Mouse (Mus musculus) retina, postnatal 7 days (tissue): Measurements from ENCODE around the gene Dda1.
A peak's percentile ranks its signal among the peaks of the same experiment; 100 is the strongest.

ENCODE experiments used
- DNase-seq: peaks from one replicate; pipeline ENCODE4 v3.0.0-alpha.2; 2012; ENCODE audit warnings: low read depth, low spot score

Gene Dda1

DNA sequence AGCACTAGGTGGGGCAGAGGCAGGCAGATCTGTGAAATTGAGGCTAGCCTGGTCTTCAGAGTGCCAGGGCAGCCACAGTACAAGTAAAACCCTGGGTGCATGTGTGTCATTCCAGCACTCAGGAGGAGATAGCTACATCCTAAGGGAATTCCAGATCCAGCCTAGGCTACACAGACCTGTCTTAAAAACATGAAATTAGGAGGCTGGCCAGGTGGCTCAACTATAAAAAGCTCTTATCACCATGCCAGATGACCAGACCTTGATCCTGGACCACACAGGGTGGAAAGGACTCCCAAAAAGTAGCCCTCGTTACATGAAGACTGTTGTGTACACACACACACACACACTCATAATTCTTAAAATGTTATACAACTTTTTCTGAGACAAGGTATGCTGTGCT, 998 bp upstream of the Dda1 start:
- DNase-seq = no peak

DNA sequence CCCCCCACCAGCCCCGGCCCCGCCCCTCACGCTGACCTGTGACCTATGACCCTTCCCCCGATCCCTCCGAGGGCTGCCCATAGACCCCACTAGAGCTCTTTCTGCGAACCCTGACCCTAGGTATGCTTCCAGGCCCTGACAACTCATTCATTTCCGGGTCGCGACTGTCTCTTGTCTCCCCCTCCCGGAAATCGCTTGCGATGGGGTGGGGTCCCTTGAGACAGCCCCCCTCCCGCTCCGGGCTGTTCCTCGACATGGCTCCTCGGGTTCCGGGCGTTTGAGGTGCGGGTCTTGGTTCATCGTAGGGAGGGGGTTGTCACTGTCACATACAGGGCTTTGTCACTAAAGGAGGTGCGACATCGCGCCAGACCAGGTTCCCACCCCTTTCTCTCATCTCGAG, 412 bp downstream of the Dda1 start:
- peak; percentile 33 for DNase-seq

DNA sequence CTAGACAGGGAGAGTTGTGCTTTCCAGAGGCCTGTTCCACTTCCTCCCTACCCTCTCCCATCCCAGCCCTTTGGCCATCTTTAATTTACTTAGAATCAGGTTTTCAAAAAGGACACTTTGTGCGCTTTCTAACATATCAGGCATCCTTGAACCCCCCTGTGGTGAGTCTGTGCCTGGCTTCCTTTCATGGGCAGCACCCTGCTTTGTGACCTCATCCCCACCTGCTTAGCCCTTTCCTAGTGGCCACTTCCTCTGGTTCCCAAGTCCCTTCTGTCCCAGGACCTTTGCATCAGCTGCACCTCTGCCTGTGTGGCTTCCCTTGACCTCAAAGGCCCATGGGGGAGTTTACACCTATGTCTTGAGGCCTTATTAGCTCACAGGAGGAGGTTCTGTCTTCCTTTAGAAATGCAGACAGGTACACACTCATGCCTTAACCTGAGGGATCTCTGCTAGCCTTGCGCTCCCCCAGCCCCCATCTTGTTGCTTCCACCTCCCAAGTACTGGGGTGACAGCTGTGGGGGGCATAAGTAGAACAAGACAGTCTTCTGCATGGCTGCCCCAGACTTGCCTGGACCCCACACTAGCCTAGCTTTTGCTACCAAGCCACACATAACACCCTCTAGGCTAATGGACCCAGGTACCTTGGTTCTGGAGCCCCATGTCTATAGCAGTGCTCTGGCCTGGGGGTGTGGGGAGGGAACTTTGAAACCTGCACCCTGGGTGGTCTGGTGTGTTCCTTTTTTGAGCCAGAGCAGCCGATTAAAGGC, 1.3 kb downstream of the Dda1 start:
- DNase-seq = no peak

DNA sequence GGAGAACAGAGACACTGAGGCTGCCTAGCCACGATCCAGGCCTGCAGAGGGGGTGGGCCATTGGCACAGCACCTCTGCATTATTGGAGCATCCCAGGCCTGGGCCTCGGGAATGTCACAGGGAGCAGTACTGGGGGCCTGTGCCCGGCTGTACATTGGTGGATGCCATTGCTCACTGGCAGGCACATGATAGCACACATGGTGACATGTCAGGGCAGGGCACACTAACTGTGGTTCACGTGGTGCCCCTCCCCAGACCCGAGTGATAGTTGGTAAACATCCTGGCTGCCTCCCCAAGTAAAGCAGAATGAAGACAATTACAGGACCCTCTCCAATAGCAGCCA, 1.9 kb downstream of the Dda1 start:
- DNase-seq = no peak

DNA sequence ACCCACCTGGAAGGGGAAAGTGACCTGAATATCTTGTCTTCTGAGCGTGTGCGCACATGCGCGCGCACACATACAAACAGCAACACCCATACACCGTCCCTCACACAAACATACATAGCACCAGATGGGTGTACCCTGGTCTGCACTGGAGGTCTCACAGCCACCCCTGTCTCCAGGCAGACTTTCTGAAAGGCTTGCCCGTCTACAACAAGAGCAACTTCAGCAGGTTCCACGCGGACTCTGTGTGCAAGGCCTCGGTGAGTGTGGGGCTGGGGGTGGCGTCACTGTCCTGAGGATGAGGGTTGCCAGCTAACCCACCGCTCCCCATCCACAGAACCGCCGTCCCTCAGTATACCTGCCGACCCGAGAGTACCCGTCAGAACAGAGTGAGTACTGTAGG, 2.9 kb downstream of the Dda1 start:
- no peak for DNase-seq

DNA sequence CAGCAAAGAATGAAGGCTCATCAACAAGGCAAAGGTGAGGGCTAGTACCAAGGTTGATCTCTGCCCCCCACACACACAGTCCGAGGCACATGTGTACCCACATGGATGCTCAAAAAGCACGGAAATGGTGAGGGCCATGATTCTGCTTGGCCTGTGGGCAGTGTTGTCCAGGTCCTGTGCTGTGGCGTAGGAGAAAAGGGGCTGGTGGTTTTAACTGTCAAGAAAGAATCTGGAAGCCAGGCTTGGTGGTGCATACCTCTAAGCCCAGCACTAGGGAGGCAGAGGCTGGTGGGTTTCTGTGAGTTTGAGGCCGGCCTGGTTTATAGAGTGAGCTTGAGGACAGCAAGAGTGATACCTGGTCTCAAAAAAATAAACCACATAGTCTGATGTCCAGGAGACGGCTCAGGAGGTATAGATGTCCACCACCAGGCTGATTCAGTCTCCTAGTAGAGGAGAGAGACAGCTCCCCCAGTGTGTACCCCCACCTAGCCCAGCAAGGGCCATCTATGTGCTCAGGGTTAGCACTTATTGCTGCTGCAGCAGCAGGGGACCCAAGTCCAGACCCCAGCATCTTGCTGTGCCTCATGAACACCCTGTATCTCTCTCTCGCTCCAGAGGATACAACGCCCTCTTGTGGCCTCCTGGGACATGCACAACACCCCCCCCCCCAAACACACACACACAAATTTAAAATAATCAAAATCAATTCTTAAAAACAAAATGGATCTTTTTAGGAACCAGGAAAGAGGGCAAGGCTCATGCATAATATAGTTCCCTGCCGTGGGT, 3.8 kb downstream of the Dda1 start:
- DNase-seq = no peak

DNA sequence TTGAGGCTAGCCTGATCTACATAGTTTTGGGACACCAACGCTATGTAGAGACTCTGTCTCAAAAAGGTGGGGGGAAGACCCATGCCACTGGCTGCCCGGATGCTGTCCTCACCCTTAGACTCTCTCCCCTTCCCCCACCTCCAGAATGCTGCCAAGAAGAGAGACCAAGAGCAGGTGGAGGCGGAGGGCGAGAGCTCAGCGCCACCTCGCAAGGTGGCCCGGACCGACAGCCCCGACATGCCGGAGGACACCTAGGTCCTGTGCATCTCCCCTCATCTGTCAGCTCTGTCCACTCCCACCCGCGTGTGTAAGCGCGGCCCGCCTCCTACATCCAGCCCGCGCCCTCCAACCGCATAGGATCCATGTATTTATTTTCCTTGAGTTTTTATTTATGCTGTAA, 5.3 kb downstream of the Dda1 start:
- DNase-seq = no peak

DNA sequence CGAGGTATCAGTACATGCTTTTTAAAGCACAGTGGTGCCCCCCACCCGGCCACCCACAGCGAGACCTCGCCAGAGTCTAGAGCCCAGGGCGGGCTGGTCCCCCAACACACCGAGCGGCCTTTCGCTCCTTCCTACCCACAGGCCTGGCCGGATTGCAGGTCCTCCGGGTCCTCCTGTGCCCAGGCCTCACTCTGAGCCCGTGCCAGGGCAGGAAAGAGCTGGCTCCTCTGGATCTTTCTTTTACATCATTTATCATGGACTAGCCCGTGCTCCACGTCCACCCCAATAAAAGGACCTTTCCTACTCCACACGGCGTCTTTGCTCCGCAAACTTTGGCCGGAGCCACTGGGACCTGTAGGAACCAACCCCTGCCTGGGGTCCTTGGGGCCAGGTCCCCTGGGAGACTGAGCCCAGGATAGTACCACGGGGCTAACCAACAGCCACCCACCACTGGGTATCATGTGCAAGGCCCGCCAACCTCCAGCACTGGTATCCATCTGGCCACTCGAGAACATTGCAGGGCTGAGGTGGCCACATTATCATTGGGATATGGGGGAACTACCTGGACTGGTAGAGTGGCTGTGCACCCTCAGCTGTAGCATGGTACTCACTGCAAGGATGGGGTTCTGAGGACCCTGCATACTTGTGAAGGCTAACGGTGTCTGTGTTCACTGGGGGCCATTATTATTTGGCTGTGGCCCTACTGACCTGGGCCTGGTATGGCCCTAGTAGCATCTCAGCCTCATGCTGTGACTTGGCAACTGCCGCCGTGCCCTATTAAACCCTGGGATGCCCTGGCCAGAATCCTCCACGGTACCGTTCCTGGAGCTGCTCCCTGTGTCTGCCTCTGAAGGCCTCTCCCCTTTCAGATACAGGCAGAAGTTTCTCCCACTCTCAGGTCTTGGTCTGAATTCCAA, 6.0 kb downstream of the Dda1 start:
- DNase-seq = no peak

DNA sequence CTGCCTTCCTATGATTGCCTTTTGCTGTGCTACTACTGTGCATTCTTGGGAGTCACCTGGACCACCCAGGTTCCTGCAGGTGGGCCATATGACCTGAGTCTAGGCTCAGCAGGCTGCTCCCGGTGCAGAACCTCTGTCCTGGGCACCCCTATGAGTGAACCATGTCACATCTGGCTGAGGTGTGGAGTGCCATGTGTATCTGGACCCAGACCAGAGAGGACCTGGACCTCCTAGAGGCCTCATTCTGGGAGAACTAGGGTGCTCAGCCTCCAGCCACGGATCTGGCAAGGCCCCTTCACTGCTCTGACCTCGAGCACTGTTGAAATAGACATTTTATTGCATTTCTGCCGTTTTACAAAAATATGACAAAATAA, 6.7 kb downstream of the Dda1 start:
- DNase-seq = no peak

DNA sequence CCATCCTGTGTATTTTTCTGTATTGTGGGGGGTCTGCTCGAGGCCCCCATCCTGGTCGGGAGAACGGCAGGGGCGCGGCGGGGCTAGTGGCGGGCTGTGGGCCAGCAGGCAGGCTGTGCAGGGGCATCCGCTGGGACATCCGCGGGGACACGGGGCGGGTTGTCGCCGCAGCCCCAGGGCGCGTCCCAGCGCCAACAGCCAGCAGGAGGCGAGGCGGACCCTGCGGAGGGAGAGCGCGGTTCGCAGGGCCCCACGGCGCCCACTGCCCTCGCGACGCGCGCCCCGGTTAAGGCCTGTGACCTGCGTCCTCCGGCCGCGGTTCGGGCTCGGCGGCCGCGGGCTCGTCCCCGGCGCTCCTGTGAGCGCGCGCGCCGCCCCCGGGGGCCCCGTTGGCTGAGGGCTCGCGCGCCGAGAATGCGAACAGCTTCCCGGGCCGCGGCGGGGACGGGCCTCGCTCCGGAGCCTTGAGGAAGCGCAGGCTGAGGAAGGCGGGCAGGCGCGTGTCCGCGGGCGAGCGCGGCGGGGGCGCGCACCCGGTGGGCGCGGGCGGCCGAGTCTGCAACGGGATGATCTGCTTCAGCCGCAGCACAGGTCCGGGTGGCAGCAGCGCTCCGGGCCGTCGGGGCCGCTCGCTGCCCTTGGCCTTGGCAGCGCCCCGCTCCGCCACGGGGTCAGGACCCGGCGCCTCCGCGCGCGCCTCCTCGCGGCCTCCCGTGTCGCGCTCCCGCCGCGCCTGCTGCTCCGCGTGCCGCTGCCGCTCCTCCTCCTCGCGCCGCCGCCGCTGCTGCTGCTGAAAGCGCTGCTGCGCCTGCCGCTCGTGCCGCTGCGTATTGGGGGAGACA, 7.3 kb downstream of the Dda1 start:
- peak; percentile 54 for DNase-seq

DNA sequence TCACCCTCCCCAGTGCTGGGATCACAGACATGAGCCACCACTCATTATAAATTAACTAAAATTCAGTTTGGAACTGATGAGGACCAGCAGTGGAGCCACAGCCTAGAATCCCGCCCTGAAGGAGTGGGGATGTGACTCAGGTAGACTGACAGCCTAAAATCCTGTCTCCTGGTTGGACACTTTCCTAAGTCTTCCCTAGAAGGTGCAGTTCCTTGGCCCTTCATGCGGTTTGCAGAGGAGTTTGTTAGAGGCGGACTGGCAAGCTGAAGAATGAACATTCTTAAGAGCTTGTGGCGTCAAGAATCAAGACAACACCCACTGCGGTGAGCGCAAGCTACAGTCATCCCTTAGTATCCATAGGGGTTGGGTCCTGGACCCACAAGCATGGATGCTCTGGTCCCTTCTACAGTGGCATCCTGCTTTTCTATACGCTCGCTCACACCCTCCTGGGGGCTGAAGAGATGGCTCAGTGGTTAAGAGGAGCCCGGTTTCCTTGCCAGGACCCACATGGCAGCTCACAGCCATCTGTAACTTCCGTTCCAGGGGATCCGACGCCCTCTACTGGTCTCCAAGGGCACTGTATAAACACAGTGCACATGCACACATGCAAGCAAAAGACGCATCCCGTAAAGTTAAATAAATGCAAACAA, 8.3 kb downstream of the Dda1 start:
- DNase-seq = no peak

DNA sequence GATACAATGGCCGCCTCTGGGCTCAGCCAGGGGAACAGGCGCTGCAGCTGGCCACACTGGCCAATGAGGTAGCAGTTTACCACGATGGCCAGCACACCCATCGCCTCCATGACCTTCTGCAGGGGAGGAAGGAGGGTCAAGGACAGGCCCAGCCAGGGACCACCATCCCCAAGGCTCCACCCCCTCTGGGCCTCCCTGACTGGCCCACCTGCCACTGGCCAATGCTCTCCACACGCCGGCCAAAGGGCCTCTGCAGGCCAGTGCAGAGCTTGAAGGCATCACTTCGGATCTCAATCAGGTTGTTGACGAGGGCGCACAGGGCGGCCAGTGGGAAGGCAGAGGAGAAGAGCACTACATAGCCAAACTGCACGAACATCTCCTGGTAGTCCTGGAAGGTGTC, 9.9 kb downstream of the Dda1 start:
- DNase-seq = no peak

DNA sequence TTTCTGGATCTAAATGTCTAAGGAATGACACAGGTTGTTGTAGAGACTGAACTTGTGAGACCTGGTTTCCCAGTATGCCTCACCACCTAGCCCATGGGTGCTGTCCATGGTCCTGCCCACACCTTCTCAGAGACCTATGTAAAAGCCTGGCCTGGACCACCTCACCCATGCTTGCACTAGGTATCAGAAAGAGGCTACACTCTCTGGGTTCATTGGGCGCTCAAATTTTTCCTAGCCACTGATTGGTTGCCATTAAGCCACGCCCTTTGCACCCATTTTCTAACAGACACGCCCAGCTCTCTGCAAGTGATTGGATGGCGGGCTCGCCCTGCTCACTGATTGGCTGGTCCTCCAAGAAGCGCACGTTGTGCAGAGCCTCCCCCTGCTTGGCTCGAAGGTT, 14.9 kb downstream of the Dda1 start:
- DNase-seq = no peak

DNA sequence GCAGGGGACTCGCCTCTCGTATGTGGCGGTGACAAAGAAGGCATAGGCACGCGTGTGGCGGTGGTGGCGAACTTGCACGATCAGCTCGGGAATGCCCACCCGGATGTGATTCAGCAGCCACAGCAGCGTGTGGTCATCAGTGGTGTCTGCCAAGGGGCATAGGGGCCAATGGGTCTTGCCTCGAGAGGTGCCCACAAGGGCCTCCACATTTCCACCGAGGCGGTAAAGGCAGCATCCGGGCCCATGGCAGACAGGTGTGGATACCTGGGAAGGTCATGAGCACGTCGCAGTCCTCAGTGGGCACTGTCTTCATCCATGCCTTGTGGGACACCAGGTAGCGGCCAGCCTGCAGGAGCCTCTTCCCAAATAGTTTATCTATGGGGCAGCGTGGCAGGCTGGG, 15.7 kb downstream of the Dda1 start:
- no peak for DNase-seq

DNA sequence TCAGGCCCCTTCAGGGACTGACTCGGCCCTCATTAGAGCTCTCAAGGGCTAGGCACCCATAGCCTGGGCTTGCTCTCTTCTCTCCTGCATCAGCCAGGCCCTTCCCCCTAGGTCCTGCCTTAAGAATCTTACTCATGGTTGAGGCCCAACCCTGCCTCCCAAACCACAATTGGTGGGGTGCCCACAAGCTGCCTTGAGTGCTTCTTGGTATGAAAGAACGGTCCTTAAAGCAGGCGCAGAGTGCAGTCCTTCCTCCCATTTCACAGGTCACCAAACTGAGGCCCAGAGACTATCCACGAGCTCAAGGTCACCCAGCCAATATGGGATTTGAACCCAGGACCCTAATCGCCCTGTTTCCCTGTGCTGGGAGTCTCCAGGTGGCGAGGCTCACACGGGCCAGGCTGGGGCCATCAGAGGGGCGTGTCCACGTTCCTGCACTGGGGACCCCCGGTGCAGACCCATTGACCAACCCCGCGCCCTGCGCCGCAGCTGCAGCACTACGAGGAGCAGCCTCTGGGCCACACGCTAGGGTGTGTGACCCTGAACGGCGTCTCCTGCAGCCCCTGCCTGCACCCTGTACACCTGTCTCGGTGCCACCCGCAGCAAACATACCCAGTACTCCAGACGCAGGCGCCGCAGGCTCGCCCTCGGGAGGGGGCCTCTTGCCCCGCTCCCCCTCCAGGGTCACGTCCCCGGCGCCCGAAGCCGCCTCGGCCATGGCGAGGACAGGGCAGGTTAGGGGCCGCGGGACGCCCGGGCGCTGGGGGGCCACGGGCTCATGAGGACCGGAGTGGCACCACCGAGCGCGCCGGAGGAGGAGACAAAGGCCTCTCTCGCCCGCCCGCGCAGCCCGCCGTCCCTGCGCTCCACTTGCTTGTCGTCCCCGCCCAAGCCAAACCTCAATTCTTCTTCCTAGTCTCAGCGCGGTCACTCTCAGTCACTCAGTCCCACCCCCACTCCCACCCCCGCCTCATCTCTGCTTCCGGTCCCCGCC, 16.4 kb downstream of the Dda1 start, which contains the start of gene Ano8:
TSS of gene Ano8 (minus strand) at position 822 of the 994 bp plus-strand sequence.
- peak; percentile 88 for DNase-seq

DNA sequence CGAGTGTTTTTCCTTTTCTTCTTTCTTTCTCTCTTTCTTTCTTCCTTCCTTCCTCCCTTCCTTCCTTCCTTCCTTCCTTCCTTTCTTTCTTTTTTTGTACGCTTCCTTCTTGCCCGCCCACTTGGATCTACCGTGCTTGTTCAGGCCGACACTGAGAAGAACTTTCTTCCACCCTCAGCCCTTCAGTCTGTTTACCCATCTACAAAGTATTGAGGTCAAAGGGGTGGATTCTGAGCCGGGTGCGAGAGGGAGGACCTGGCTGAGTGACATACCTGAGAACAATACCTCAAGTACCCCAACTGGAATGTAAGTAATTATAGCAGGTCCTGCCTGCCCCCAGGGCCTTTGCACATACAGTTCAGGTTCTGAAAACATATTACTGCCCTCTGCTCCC, 17.1 kb downstream of the Dda1 start:
- DNase-seq = no peak

DNA sequence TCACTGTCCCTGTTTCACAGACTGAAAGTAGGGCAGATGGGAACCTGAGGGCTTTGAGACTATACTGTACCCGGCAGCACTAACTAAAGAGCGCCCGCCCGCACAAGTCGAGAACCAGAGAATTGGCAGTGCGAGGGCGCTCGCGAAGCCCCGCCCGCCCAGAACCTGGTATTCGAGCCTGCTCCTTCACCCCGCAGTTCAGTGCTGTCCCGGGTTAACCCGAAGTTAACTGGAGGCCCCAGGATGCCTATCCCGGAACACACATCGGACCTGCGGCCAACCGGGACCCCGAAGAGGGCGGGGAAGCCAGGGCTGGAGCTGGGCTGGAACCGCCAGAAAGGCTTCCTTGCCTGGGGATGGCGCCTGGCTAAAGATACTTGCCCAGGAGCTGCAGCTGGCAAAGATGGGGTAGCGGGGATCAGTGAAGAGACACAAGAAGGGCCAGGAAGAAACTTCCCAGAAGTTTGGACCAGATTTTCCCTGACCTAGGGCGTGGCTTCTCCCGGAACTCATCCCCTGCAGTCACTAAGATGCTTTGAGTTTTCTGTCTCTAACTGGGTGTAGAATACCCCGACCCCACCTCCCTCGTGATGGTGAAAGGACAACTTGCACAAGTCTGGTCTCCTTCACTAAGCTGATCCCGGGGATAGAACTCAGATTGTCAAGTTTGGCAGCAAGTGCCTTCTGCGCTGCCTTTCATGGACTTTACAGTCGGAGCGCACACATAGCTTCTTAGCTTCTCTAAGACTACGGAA, 18.9 kb downstream of the Dda1 start, which contains the start of gene Gtpbp3:
TSS of gene Gtpbp3 (plus strand) at position 413 of the 755 bp plus-strand sequence.
- DNase-seq = peak; percentile 43

DNA sequence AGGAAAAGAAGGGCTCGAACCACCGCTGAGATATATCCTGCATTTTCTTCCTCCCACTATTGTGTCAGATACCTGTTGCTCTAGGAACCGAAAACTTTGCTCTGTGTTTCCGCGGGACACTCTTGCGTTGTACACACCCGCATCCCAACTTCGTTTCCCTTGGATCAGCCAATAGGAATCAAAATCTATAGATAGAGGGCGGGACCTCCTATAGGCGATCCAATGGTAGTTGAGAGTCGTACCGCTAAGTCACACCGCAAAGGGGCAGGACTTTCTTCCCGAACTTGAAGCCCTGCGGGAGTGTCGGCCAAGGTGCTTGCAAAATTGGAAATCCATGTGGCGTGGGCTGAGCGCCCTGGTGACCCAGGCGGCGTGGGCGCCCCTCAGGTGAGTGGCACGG, 19.5 kb downstream of the Dda1 start:
- DNase-seq = peak; percentile 95

DNA sequence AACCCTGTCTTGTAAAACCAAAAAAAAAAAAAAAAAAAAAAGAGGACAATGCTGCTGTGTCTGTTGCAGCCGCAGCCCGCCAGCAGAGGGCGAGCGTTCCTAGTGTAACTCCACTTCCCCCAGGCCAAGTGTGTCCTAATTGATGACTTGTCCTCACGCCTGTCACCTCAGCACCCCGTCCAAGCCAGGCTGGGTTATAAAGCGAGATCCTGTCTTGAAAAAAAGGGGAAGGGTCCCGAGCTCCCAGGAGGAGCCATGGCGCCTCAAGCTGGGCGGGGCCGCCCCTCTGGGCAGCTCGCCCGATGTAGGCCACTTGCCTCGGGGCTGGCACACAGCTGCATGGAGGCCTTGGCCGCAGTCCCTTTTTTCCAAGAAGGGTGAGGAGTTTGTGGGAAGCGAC, 26.0 kb downstream of the Dda1 start:
- peak; percentile 67 for DNase-seq
